Mouse (Mus musculus): ENCODE data around the gene Nit1. TPM values are rescaled to one million over a fixed set of nuclear protein-coding genes. Genes with fewer than 3 reads are reported as not detected.

Gene Nit1
- total and polyA plus RNA-seq, 3 experiments, result 39.5 to 51.4 (median 40.8) TPM

DNA sequence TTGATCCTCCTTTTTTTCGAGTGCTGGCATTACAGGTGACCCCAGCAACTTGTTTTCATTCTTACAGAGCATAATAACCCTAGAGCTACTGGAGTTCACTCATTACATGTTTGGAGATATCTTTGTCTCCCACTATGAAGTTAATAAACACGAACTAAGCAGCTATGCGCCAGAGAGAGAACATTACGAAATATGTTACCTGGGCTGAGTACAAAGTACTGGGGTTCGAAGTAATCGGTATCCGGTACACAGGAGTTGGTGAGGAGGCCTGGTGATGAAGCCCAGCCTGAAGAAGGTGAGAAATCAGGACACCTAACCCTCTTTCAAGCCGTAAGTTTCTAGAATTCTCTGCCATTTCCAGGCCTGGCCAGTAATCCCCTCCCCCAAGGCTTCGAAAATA, 731 bp downstream of the Nit1 start:
- TF ChIP-seq TBP (conservative IDR thresholded peaks at IDR 0.05; ENCODE audit: low read depth, low read length) (no peak), CHD2 (IDR thresholded peaks at IDR 0.05; ENCODE audit: low read length) (0 out of 2 replicates have a peak, but pooled peaks have one; percentile 26), BHLHE40 (IDR thresholded peaks at IDR 0.05; ENCODE audit: low read depth, low read length) (no peak)
- Histone ChIP-seq H3K36me3 (replicated peaks in 1 of 2; ENCODE audit: control insufficient read depth in 1 of 2, insufficient read depth in 1 of 2, low read length in 1 of 2) (peaks cover 29 to 63% of the 10 kb centered on the region in 2 experiments), H3K27ac (ENCODE audit: insufficient read depth, low read depth) (no peak overlapping the region), H3K9me3 (replicated peaks; ENCODE audit: low read length) (peaks cover 5% of the 10 kb centered on the region), H3K4me1 (ENCODE audit: control insufficient read depth in 1 of 2, insufficient read depth in 2 of 2) (peaks cover 4 to 39% of the 10 kb centered on the region in 2 experiments), H3K79me2 (replicated peaks; ENCODE audit: control insufficient read depth, extremely low read depth, insufficient read depth, poor library complexity, severe bottlenecking) (peaks cover 39% of the 10 kb centered on the region), H3K27me3 (replicated peaks) (no peaks in the 10 kb centered on the region), H3K4me2 (ENCODE audit: insufficient read depth, low read depth, poor library complexity, severe bottlenecking) (peak overlapping the region; percentile 55), H3K9ac (ENCODE audit: insufficient read depth, low read depth) (peak overlapping the region; percentile 81), H3K4me3 (replicated peaks in 1 of 3; ENCODE audit: low read depth in 2 of 3, low read length in 2 of 3, poor library complexity in 1 of 3) (peak overlapping the region; percentile 95 to 99 (median 99))
- DNase-seq (ENCODE audit: extremely low read depth), result no peak
- in situ Hi-C loops (cut with MboI; ENCODE audit: low pct_ligation_motif_present, low pct_unique_long_range_greater_than_20kb, low sequenced_read_pairs), result no loop called here
- dilution Hi-C loops (cut with MboI; ENCODE audit: extremely low pct_ligation_motif_present, extremely low pct_unique_long_range_greater_than_20kb, low sequenced_read_pairs), result no loop called here

DNA sequence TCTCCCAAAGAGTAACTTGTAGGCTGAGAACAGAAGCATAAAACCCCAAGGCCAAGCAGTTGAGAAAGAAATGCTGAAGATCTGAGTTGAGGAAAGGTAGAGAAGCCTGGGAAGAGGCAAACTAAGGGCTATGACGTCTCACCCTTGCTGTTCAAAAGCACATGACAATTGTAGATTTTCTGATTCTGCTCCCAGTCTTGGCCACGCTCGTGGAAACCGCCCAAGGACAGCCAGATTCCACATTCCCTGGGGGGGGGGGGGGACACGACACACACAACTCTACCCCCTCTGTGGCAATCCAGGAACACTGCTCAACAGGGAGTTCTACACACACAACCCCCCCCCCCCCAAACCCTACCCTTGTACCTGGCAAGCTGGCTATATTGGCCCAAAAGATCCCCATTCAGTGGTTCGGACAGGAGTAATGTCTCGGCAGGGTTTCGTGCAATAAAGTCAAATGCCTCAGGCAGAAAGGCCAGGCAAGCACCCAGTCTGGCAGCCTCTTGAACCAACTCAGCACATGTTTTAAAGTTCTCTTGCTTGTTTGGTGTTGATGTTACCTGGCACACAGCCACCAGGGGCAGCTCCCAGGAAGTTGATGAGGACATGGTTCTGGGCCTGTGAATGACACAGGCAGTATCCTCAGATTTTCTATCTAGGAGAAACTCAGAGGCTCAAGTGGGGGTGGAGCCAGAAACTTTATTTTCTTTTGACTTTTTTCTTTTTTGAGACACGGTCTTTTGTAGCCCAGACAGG, 1.3 kb downstream of the Nit1 start:
- H3K4me3 ChIP-seq (replicated peaks in 1 of 3; ENCODE audit: low read depth in 2 of 3, low read length in 2 of 3, poor library complexity in 1 of 3), result peak overlapping the region in 2 of 3 experiments; percentile 99
- peaks cover 5% of the 10 kb centered on the region for H3K9me3 ChIP-seq (replicated peaks; ENCODE audit: low read length)
- H3K9ac ChIP-seq (ENCODE audit: insufficient read depth, low read depth), result peak overlapping the region; percentile 81
- H3K36me3 ChIP-seq (replicated peaks in 1 of 2; ENCODE audit: control insufficient read depth in 1 of 2, insufficient read depth in 1 of 2, low read length in 1 of 2), result peaks cover 31 to 67% of the 10 kb centered on the region in 2 experiments
- dilution Hi-C loops (cut with MboI; ENCODE audit: extremely low pct_ligation_motif_present, extremely low pct_unique_long_range_greater_than_20kb, low sequenced_read_pairs), result no loop called here
- DNase-seq (ENCODE audit: extremely low read depth), result peak; percentile 35
- H3K4me1 ChIP-seq (ENCODE audit: control insufficient read depth in 1 of 2, insufficient read depth in 2 of 2), result peaks cover 4 to 37% of the 10 kb centered on the region in 2 experiments
- TF ChIP-seq ELF1 (IDR thresholded peaks at IDR 0.05; ENCODE audit: low read depth, low read length) (no peak), ETS1 (conservative IDR thresholded peaks at IDR 0.05; ENCODE audit: low read depth, low read length) (no peak), ZMIZ1 (IDR thresholded peaks at IDR 0.05; ENCODE audit: low read depth, low read length) (0 out of 2 replicates have a peak, but pooled peaks have one; percentile 9)
- H3K4me2 ChIP-seq (ENCODE audit: insufficient read depth, low read depth, poor library complexity, severe bottlenecking), result peak overlapping the region; percentile 55
- H3K27ac ChIP-seq (ENCODE audit: insufficient read depth, low read depth), result no peak overlapping the region
- H3K27me3 ChIP-seq (replicated peaks), result no peaks in the 10 kb centered on the region
- peaks cover 33% of the 10 kb centered on the region for H3K79me2 ChIP-seq (replicated peaks; ENCODE audit: control insufficient read depth, extremely low read depth, insufficient read depth, poor library complexity, severe bottlenecking)
- in situ Hi-C loops (cut with MboI; ENCODE audit: low pct_ligation_motif_present, low pct_unique_long_range_greater_than_20kb, low sequenced_read_pairs), result no loop called here

DNA sequence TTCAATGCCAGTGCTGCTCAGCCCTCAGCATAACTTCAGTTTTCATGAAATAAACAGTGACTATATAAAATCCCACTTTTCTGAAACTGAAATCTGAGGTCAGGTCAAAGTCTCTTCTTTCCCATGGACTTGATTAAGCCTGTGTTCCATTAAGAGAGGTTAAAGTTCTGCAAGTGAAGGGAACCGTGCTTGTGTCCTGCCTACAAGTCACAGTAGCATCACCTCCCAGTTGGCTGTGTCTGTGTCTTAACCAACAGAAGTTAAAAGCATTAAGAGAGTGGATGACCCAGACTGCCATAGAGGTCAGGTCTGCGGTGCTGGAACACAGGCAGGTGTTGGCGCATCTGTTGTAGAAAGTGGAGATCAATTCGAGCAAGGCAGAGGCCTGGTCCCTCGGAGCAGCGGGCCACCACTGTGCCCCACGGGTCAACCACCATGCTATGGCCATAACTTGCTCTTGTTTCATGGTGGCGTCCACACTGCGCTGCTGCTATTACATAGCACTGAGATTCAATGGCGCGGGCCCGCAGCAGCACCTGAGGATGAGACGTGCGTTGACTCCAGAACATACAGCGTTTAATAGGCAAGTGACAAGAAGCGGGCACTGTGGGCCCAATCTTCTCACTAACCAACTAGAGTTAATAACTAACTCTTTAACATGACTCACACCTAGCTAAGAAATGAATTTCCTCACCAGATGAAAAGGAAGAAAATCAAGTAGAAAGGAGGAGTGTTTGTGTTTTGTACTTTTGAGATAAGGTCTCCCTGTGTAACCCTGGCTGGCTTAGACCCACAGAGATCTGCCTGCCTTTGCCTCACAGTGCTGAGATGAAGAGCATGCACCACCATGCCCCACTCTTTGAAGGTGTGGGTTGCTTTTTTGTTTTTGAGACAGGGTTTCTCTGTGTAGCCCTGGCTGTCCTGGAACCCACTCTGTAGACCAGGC, 2.9 kb downstream of the Nit1 start:
- Histone ChIP-seq H3K9ac (ENCODE audit: insufficient read depth, low read depth) (no peak overlapping the region), H3K4me1 (ENCODE audit: control insufficient read depth in 1 of 2, insufficient read depth in 2 of 2) (peaks cover 4 to 21% of the 10 kb centered on the region in 2 experiments), H3K27me3 (replicated peaks) (no peaks in the 10 kb centered on the region), H3K4me3 (replicated peaks in 1 of 3; ENCODE audit: low read depth in 2 of 3, low read length in 2 of 3, poor library complexity in 1 of 3) (no peak overlapping the region), H3K4me2 (ENCODE audit: insufficient read depth, low read depth, poor library complexity, severe bottlenecking) (no peak overlapping the region), H3K36me3 (replicated peaks in 1 of 2; ENCODE audit: control insufficient read depth in 1 of 2, insufficient read depth in 1 of 2, low read length in 1 of 2) (peaks cover 45 to 69% of the 10 kb centered on the region in 2 experiments), H3K79me2 (replicated peaks; ENCODE audit: control insufficient read depth, extremely low read depth, insufficient read depth, poor library complexity, severe bottlenecking) (peaks cover 24% of the 10 kb centered on the region), H3K27ac (ENCODE audit: insufficient read depth, low read depth) (no peak overlapping the region), H3K9me3 (replicated peaks; ENCODE audit: low read length) (peaks cover 5% of the 10 kb centered on the region)
- no peak for DNase-seq (ENCODE audit: extremely low read depth)
- in situ Hi-C loops (cut with MboI; ENCODE audit: low pct_ligation_motif_present, low pct_unique_long_range_greater_than_20kb, low sequenced_read_pairs) (no loop called here), dilution Hi-C loops (cut with MboI; ENCODE audit: extremely low pct_ligation_motif_present, extremely low pct_unique_long_range_greater_than_20kb, low sequenced_read_pairs) (no loop called here)
- no peak for TF ChIP-seq CHD1 (IDR thresholded peaks at IDR 0.05; ENCODE audit: low read depth, low read length)
- no peak for TF ChIP-seq RAD21 (IDR thresholded peaks at IDR 0.05; ENCODE audit: low read depth, low read length)
